ENCODE assay signal across 24 mouse cellular contexts in the genomic region with DNA sequence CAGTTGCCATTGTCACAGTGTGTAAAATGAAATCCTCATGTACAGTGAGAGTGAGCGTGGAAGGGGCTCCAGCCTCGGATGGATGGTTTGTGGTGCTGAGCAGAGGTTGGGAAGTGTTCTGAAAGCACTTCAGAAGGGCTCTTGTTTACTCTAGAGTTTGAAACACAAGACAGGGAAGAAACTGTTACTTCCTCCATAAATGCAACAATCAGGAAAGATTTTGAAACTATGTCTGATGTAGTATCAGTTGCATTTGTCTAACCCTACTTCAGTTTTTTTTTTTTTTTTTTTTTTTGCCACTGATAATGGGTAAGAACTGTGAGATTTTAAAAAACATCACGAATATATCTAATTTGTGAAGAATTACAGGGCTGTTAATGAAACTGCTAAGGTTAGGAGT.
"Had no signal": no experiment of that assay in that cellular context is flagged by ENCODE, and none has a peak within 500 bp of the region (broad histone marks: within the 10 kb centered on the region; RNA-seq: fewer than 3 reads in every experiment).

No protein-coding gene starts in this region.

- H3K4me1 ChIP-seq: heart, embryonic 13.5 days; heart, embryonic 15.5 days; hindbrain, embryonic 13.5 days; hindbrain, embryonic 15.5 days; kidney, embryonic 15.5 days; limb, embryonic 15.5 days; liver, embryonic 12.5 days had no signal

- H3K9me3 ChIP-seq: heart, embryonic 13.5 days; heart, embryonic 15.5 days; hindbrain, embryonic 13.5 days; hindbrain, embryonic 15.5 days; kidney, embryonic 15.5 days; limb, embryonic 13.5 days; limb, embryonic 15.5 days; liver, embryonic 12.5 days had no signal

- H3K36me3 ChIP-seq: heart, embryonic 13.5 days; heart, embryonic 15.5 days; hindbrain, embryonic 13.5 days; hindbrain, embryonic 15.5 days; kidney, embryonic 15.5 days; limb, embryonic 13.5 days; limb, embryonic 15.5 days; liver, embryonic 12.5 days had no signal

- H3K27ac ChIP-seq: gastrocnemius, adult 2 months; heart, adult 2 months; heart, embryonic 13.5 days; heart, embryonic 15.5 days; hindbrain, embryonic 13.5 days; hindbrain, embryonic 15.5 days; hindbrain, postnatal 0 days; kidney, embryonic 15.5 days; kidney, postnatal 0 days; limb, embryonic 15.5 days; liver, embryonic 12.5 days had no signal

- H3K4me3 ChIP-seq: gastrocnemius, adult 2 months; heart, adult 2 months; heart, embryonic 13.5 days; heart, embryonic 15.5 days; hindbrain, embryonic 13.5 days; hindbrain, embryonic 15.5 days; kidney, embryonic 15.5 days; limb, embryonic 13.5 days; limb, embryonic 15.5 days; liver, embryonic 12.5 days had no signal

- DNase-seq: gastrocnemius, adult 2 months; gastrocnemius, postnatal 10 days; gastrocnemius, postnatal 25 days; heart, adult 11 months; heart, adult 2 months; heart, postnatal 14 days; heart, postnatal 36 days; kidney, adult 11 months; kidney, adult 2 months; kidney, adult 9 months; kidney, postnatal 14 days; kidney, postnatal 36 days; layer of hippocampus, adult 9-11 months; layer of hippocampus, postnatal 36 days had no signal

- H3K27me3 ChIP-seq: heart, embryonic 13.5 days; heart, embryonic 15.5 days; hindbrain, embryonic 13.5 days; hindbrain, embryonic 15.5 days; kidney, embryonic 15.5 days; limb, embryonic 13.5 days; limb, embryonic 15.5 days; liver, embryonic 12.5 days had no signal
